Mouse (Mus musculus) testis, adult 2 months (tissue): Measurements from ENCODE around the gene Mcts2.
"Not testable (repeated sequence)": the region's sequence is repeated elsewhere in the genome, so short reads cannot be mapped to it uniquely, and the experiment has no call there.

Experiments
- CTCF ChIP-seq: fragments of 200-500 bp; IDR thresholded peaks from 2 replicates; pipeline ENCODE4 v1.5.1; 2012; ENCODE audit warnings: low read depth, mild to moderate bottlenecking, inconsistent platforms, low read length, moderate library complexity; ENCODE audit not compliant: control insufficient read depth, insufficient read depth, insufficient replicate concordance
- POLR2A ChIP-seq: fragments of 200-500 bp; IDR thresholded peaks from 2 replicates; pipeline ENCODE4 v1.6.1; 2012; ENCODE audit warnings: low read depth, mild to moderate bottlenecking, inconsistent platforms, low read length, moderate library complexity; ENCODE audit not compliant: control insufficient read depth

- not testable (repeated sequence) for TF ChIP-seq CTCF, POLR2A
These were observed 20.6 kb upstream of the Mcts2 start for GRCm38 (mm10) chr2:152666191-152666590.
